Mouse (Mus musculus): Measurements from ENCODE around the gene Ssu72. TPM values are rescaled to one million over a fixed set of nuclear protein-coding genes. Genes with fewer than 3 reads are reported as not detected.

The Ssu72 gene
- polyA plus RNA-seq, 1 experiment from 2014 or later, result 115 TPM

GRCm38 (mm10) chr4:155694111-155694481, 10.5 kb upstream of the Ssu72 start, which contains the start of gene Fndc10:
Fndc10 (plus strand) TSS chr4:155694342.
- ATAC-seq (ENCODE audit: insufficient number of reproducible peaks, insufficient read depth, low FRiP score, low read depth), result peak; percentile 44
- Histone ChIP-seq H3K4me1 (ENCODE audit: control insufficient read depth in 2 of 2, insufficient read depth in 2 of 2, low read length in 2 of 2) (peaks cover 0 to 3% of the 10 kb centered on the region in 2 experiments; a peak in 3 of 4 replicates), H3K9me3 (ENCODE audit: control insufficient read depth, low read length) (no peaks in the 10 kb centered on the region), H3K27ac (replicated peaks in 1 of 2; ENCODE audit: control insufficient read depth in 1 of 2, insufficient read depth in 1 of 2, low read depth in 2 of 2, low read length in 2 of 2) (no peak within 1 kb of the TSS), H3K9ac (ENCODE audit: low read length) (peak within 1 kb of the TSS; percentile 74), H3K4me2 (ENCODE audit: low read length) (peak within 1 kb of the TSS; percentile 97), H3K36me3 (ENCODE audit: control insufficient read depth, insufficient read depth, low read length) (no peaks in the 10 kb centered on the region), H3K4me3 (ENCODE audit: control insufficient read depth in 1 of 2, insufficient read depth in 1 of 2, low read depth in 1 of 2, low read length in 2 of 2) (peak within 1 kb of the TSS; percentile 60 to 61), H3K27me3 (ENCODE audit: control insufficient read depth, insufficient read depth, low read length) (peaks cover 17% of the 10 kb centered on the region; the same call in 1 of the 2 replicates)
- 0% methylated on average over 22 of the region's 47 CpGs for WGBS

GRCm38 (mm10) chr4:155694482-155695401, 9.9 kb upstream of the Ssu72 start:
- peaks cover 17% of the 10 kb centered on the region; the same call in 1 of the 2 replicates for H3K27me3 ChIP-seq (ENCODE audit: control insufficient read depth, insufficient read depth, low read length)
- H3K4me3 ChIP-seq (ENCODE audit: control insufficient read depth in 1 of 2, insufficient read depth in 1 of 2, low read depth in 1 of 2, low read length in 2 of 2), result peak overlapping the region; percentile 60 to 61
- WGBS, result 2% methylated on average over 92 of the region's 92 CpGs
- peak; percentile 59 for ATAC-seq (ENCODE audit: insufficient number of reproducible peaks, insufficient read depth, low FRiP score, low read depth)
- H3K27ac ChIP-seq (replicated peaks in 1 of 2; ENCODE audit: control insufficient read depth in 1 of 2, insufficient read depth in 1 of 2, low read depth in 2 of 2, low read length in 2 of 2), result no peak overlapping the region
- no peaks in the 10 kb centered on the region for H3K36me3 ChIP-seq (ENCODE audit: control insufficient read depth, insufficient read depth, low read length)
- H3K9ac ChIP-seq (ENCODE audit: low read length), result peak overlapping the region; percentile 74
- H3K4me2 ChIP-seq (ENCODE audit: low read length), result peak overlapping the region; percentile 97
- H3K9me3 ChIP-seq (ENCODE audit: control insufficient read depth, low read length), result no peaks in the 10 kb centered on the region
- peaks cover 0 to 3% of the 10 kb centered on the region in 2 experiments; a peak in 3 of 4 replicates for H3K4me1 ChIP-seq (ENCODE audit: control insufficient read depth in 2 of 2, insufficient read depth in 2 of 2, low read length in 2 of 2)

- no peaks in the 10 kb centered on the region for H3K9me3 ChIP-seq (ENCODE audit: control insufficient read depth, low read length)
- no peak overlapping the region; a peak in 1 of 4 replicates for H3K4me3 ChIP-seq (ENCODE audit: control insufficient read depth in 1 of 2, insufficient read depth in 1 of 2, low read depth in 1 of 2, low read length in 2 of 2)
- H3K27ac ChIP-seq (replicated peaks in 1 of 2; ENCODE audit: control insufficient read depth in 1 of 2, insufficient read depth in 1 of 2, low read depth in 2 of 2, low read length in 2 of 2), result no peak overlapping the region
- 75% methylated on average over 4 of the region's 4 CpGs for WGBS
- no peak for ATAC-seq (ENCODE audit: insufficient number of reproducible peaks, insufficient read depth, low FRiP score, low read depth)
- peak overlapping the region; percentile 74; the same call in 1 of the 2 replicates for H3K9ac ChIP-seq (ENCODE audit: low read length)
- H3K4me2 ChIP-seq (ENCODE audit: low read length), result peak overlapping the region; percentile 97; the same call in 1 of the 2 replicates
- no peaks in the 10 kb centered on the region for H3K36me3 ChIP-seq (ENCODE audit: control insufficient read depth, insufficient read depth, low read length)
- H3K27me3 ChIP-seq (ENCODE audit: control insufficient read depth, insufficient read depth, low read length), result peaks cover 17% of the 10 kb centered on the region; the same call in 1 of the 2 replicates
- H3K4me1 ChIP-seq (ENCODE audit: control insufficient read depth in 2 of 2, insufficient read depth in 2 of 2, low read length in 2 of 2), result peaks cover 0 to 3% of the 10 kb centered on the region in 2 experiments; a peak in 3 of 4 replicates
Observed at GRCm38 (mm10) chr4:155695531-155696062, 9.0 kb upstream of the Ssu72 start.

- Histone ChIP-seq H3K27ac (replicated peaks in 1 of 2; ENCODE audit: control insufficient read depth in 1 of 2, insufficient read depth in 1 of 2, low read depth in 2 of 2, low read length in 2 of 2) (no peak overlapping the region), H3K9me3 (ENCODE audit: control insufficient read depth, low read length) (no peaks in the 10 kb centered on the region), H3K4me3 (ENCODE audit: control insufficient read depth in 1 of 2, insufficient read depth in 1 of 2, low read depth in 1 of 2, low read length in 2 of 2) (no peak overlapping the region), H3K4me2 (ENCODE audit: low read length) (no peak overlapping the region), H3K9ac (ENCODE audit: low read length) (peak overlapping the region; percentile 21; the same call in 1 of the 2 replicates), H3K27me3 (ENCODE audit: control insufficient read depth, insufficient read depth, low read length) (peaks cover 17% of the 10 kb centered on the region; the same call in 1 of the 2 replicates), H3K36me3 (ENCODE audit: control insufficient read depth, insufficient read depth, low read length) (no peaks in the 10 kb centered on the region), H3K4me1 (ENCODE audit: control insufficient read depth in 2 of 2, insufficient read depth in 2 of 2, low read length in 2 of 2) (peaks cover 0 to 3% of the 10 kb centered on the region in 2 experiments; a peak in 3 of 4 replicates)
- 61% methylated on average over 16 of the region's 16 CpGs for WGBS
- no peak for ATAC-seq (ENCODE audit: insufficient number of reproducible peaks, insufficient read depth, low FRiP score, low read depth)
Observed at GRCm38 (mm10) chr4:155696261-155697255, 8.0 kb upstream of the Ssu72 start.

- peaks cover 3 to 6% of the 10 kb centered on the region in 2 experiments; a peak in 2 of 4 replicates for H3K4me1 ChIP-seq (ENCODE audit: control insufficient read depth in 2 of 2, insufficient read depth in 2 of 2, low read length in 2 of 2)
- no peak overlapping the region for H3K4me3 ChIP-seq (ENCODE audit: control insufficient read depth in 1 of 2, insufficient read depth in 1 of 2, low read depth in 1 of 2, low read length in 2 of 2)
- H3K9me3 ChIP-seq (ENCODE audit: control insufficient read depth, low read length), result no peaks in the 10 kb centered on the region
- no peaks in the 10 kb centered on the region for H3K36me3 ChIP-seq (ENCODE audit: control insufficient read depth, insufficient read depth, low read length)
- H3K27ac ChIP-seq (replicated peaks in 1 of 2; ENCODE audit: control insufficient read depth in 1 of 2, insufficient read depth in 1 of 2, low read depth in 2 of 2, low read length in 2 of 2), result no peak overlapping the region
- no peak overlapping the region for H3K4me2 ChIP-seq (ENCODE audit: low read length)
- no peak overlapping the region for H3K9ac ChIP-seq (ENCODE audit: low read length)
- no peak for ATAC-seq (ENCODE audit: insufficient number of reproducible peaks, insufficient read depth, low FRiP score, low read depth)
- H3K27me3 ChIP-seq (ENCODE audit: control insufficient read depth, insufficient read depth, low read length), result peaks cover 9% of the 10 kb centered on the region; the same call in 1 of the 2 replicates
Observed at GRCm38 (mm10) chr4:155700425-155700824, 4.2 kb upstream of the Ssu72 start.

- ATAC-seq (ENCODE audit: insufficient number of reproducible peaks, insufficient read depth, low FRiP score, low read depth), result no peak
- Histone ChIP-seq H3K27ac (replicated peaks in 1 of 2; ENCODE audit: control insufficient read depth in 1 of 2, insufficient read depth in 1 of 2, low read depth in 2 of 2, low read length in 2 of 2) (no peak overlapping the region), H3K27me3 (ENCODE audit: control insufficient read depth, insufficient read depth, low read length) (no peaks in the 10 kb centered on the region), H3K4me2 (ENCODE audit: low read length) (no peak overlapping the region), H3K4me1 (ENCODE audit: control insufficient read depth in 2 of 2, insufficient read depth in 2 of 2, low read length in 2 of 2) (peaks cover 5 to 18% of the 10 kb centered on the region in 2 experiments; a peak in 3 of 4 replicates), H3K9me3 (ENCODE audit: control insufficient read depth, low read length) (no peaks in the 10 kb centered on the region), H3K4me3 (ENCODE audit: control insufficient read depth in 1 of 2, insufficient read depth in 1 of 2, low read depth in 1 of 2, low read length in 2 of 2) (no peak overlapping the region), H3K9ac (ENCODE audit: low read length) (no peak overlapping the region), H3K36me3 (ENCODE audit: control insufficient read depth, insufficient read depth, low read length) (peaks cover 7% of the 10 kb centered on the region; the same call in 1 of the 2 replicates)
- 94% methylated on average over 4 of the region's 4 CpGs for WGBS
Observed at GRCm38 (mm10) chr4:155703425-155703929, 1.1 kb upstream of the Ssu72 start.

Measured in heart, embryonic 14.5 days (tissue).